Mouse (Mus musculus): Measurements from ENCODE around the gene Tex21. TPM values are rescaled to one million over a fixed set of nuclear protein-coding genes. Genes with fewer than 3 reads are reported as not detected.
"Not testable (repeated sequence)": the region's sequence is repeated elsewhere in the genome, so short reads cannot be mapped to it uniquely, and the experiment has no call there.

Tex21 gene
- polyA plus RNA-seq, 1 experiment, result not detected

DNA sequence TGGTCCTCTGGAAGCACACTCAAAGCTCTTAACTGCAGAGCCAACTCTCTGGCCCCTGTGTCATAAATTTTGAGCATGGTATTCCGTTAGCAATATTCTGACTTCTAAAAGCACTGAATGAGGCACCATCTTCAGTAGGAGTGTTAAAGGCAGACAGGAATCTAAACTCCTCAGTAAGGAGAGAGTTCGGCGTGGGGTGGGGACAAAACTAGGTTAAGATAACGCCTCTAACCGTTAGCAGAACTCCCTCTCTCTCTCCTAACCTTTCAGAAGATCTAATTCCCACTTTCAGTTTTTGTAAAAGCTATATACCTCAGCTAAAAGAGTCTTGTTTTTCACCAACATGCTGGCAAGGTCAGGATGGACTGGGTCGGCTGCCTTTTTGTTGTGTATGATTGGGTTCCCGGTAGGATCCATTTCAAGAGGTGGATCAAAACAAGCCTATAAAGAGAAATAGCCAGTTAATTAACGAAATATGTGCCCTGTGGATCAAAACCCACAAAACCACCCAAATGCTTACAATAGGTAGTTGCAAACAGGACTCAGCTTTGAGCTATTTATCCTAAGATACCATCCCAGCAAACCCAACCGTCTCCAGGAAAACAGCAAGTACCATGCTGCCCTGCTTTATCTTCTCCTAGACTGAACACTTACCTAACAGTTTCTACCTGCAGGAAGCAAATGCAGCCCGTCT, 7.3 kb downstream of the Tex21 start:
- Histone ChIP-seq H3K4me3 (ENCODE audit: low read depth, low read length) (no peak overlapping the region), H3K27ac (ENCODE audit: insufficient read depth, low read depth, low read length) (no peak overlapping the region), H3K36me3 (ENCODE audit: control insufficient read depth, insufficient read depth, low read length) (no peaks in the 10 kb centered on the region), H3K4me1 (ENCODE audit: control insufficient read depth, insufficient read depth, insufficient read length, low read length) (no peaks in the 10 kb centered on the region), H3K27me3 (ENCODE audit: control insufficient read depth, insufficient read depth, low read length) (no peaks in the 10 kb centered on the region)
- WGBS, result 60% methylated on average over 10 of the region's 10 CpGs
- TF ChIP-seq CTCF (IDR thresholded peaks at IDR 0.05; ENCODE audit: extremely low read depth, insufficient read length, insufficient replicate concordance, low read depth, low read length) (no peak), POLR2A (IDR thresholded peaks at IDR 0.05; ENCODE audit: low read depth, low read length) (no peak)

DNA sequence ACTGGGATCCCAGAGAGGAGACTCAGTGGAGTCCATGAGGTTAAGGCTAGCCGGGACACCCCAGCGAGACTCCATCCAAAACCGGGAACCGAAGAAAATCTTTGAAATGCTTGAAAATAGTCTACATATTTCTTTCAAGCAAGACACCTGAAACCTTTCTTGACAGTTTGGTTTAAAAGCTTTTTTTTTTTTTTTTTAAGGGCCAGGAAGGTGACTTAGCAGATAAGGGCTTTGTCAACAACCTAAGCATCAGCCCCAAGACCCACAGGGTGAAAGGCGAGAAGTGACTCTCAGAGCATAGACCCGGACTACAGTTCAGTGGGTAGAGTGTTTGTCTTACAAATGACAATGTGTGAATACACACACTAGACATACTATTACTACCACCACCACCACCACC, 11.3 kb downstream of the Tex21 start:
- Histone ChIP-seq H3K4me1 (ENCODE audit: control insufficient read depth, insufficient read depth, insufficient read length, low read length) (no peaks in the 10 kb centered on the region), H3K4me3 (ENCODE audit: low read depth, low read length) (no peak overlapping the region), H3K27me3 (ENCODE audit: control insufficient read depth, insufficient read depth, low read length) (no peaks in the 10 kb centered on the region), H3K36me3 (ENCODE audit: control insufficient read depth, insufficient read depth, low read length) (no peaks in the 10 kb centered on the region), H3K27ac (ENCODE audit: insufficient read depth, low read depth, low read length) (no peak overlapping the region)
- TF ChIP-seq POLR2A (IDR thresholded peaks at IDR 0.05; ENCODE audit: low read depth, low read length) (no peak), CTCF (IDR thresholded peaks at IDR 0.05; ENCODE audit: extremely low read depth, insufficient read length, insufficient replicate concordance, low read depth, low read length) (no peak)
- WGBS, result 86% methylated on average over 6 of the region's 6 CpGs

DNA sequence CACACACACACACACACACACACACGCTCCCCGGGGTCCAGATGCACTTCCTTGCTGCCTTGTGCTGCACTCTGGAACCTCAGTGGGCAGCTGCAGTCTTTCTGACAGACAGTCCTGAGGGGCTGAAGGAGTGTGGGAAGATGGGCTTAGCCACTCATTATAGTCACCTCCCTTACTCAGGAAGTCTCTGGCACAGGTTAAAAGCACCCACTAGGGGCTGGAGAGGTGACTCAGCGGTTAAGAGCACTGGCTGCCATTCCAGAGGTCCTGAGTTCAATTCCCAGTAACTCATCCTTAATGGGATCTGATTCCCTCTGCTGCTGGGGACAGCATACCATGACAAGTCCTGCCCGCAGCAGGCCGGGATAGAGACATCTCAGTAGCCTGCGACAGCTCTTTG, 15.9 kb downstream of the Tex21 start:
- Histone ChIP-seq H3K4me1 (ENCODE audit: control insufficient read depth, insufficient read depth, insufficient read length, low read length) (no peaks in the 10 kb centered on the region), H3K27ac (ENCODE audit: insufficient read depth, low read depth, low read length) (no peak overlapping the region), H3K36me3 (ENCODE audit: control insufficient read depth, insufficient read depth, low read length) (no peaks in the 10 kb centered on the region), H3K27me3 (ENCODE audit: control insufficient read depth, insufficient read depth, low read length) (no peaks in the 10 kb centered on the region), H3K4me3 (ENCODE audit: low read depth, low read length) (no peak overlapping the region)
- WGBS, result 83% methylated on average over 6 of the region's 6 CpGs
- TF ChIP-seq POLR2A (IDR thresholded peaks at IDR 0.05; ENCODE audit: low read depth, low read length), result no peak
- TF ChIP-seq CTCF (IDR thresholded peaks at IDR 0.05; ENCODE audit: extremely low read depth, insufficient read length, insufficient replicate concordance, low read depth, low read length), result no peak

DNA sequence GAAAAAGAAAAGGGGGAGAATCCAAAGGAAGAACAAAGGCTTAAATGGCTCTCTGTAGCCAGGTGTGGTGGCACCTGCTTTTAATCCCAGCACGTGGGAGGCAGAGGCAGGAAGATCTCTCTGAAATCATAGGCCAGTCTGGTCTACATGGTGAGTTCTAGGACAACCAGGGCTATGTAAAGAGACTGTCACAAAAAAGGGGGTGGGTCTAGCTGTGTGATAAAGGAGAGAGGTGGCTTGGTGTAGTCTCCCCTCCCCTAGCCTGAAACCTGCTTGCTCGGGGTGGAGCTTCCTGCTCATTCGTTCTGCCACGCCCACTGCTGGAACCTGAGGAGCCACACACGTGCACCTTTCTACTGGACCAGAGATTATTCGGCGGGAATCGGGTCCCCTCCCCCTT, 24.4 kb downstream of the Tex21 start:
- not testable (repeated sequence) for H3K4me1 ChIP-seq (ENCODE audit: control insufficient read depth, insufficient read depth, insufficient read length, low read length); H3K36me3 ChIP-seq (ENCODE audit: control insufficient read depth, insufficient read depth, low read length); H3K27ac ChIP-seq (ENCODE audit: insufficient read depth, low read depth, low read length); H3K4me3 ChIP-seq (ENCODE audit: low read depth, low read length); H3K27me3 ChIP-seq (ENCODE audit: control insufficient read depth, insufficient read depth, low read length)
- 52% methylated on average over 4 of the region's 8 CpGs for WGBS

DNA sequence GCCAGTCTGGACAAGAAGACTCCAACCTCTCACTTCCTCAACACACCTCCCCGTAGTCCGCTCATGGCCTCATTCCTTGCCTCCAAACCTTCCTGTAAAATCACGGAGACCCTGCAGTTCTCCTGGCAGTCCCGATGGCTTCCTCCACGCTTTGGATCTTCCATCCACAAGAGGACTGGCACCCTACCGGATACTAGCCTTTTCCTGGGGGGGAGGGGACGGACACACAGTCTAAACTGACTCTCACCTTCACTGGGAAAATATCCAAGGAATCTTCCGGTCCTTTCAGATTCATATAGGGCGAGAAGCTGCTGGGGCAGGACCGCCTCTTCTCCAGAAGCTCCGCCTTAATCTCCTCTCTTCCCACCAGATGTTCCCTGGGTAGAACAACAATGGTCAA, 29.8 kb downstream of the Tex21 start:
- H3K4me3 ChIP-seq (ENCODE audit: low read depth, low read length), result no peak overlapping the region
- no peaks in the 10 kb centered on the region for H3K4me1 ChIP-seq (ENCODE audit: control insufficient read depth, insufficient read depth, insufficient read length, low read length)
- no peak overlapping the region for H3K27ac ChIP-seq (ENCODE audit: insufficient read depth, low read depth, low read length)
- H3K27me3 ChIP-seq (ENCODE audit: control insufficient read depth, insufficient read depth, low read length), result no peaks in the 10 kb centered on the region
- no peak for TF ChIP-seq CTCF (IDR thresholded peaks at IDR 0.05; ENCODE audit: extremely low read depth, insufficient read length, insufficient replicate concordance, low read depth, low read length)
- no peak for TF ChIP-seq POLR2A (IDR thresholded peaks at IDR 0.05; ENCODE audit: low read depth, low read length)
- no peaks in the 10 kb centered on the region for H3K36me3 ChIP-seq (ENCODE audit: control insufficient read depth, insufficient read depth, low read length)
- 75% methylated on average over 11 of the region's 11 CpGs for WGBS

DNA sequence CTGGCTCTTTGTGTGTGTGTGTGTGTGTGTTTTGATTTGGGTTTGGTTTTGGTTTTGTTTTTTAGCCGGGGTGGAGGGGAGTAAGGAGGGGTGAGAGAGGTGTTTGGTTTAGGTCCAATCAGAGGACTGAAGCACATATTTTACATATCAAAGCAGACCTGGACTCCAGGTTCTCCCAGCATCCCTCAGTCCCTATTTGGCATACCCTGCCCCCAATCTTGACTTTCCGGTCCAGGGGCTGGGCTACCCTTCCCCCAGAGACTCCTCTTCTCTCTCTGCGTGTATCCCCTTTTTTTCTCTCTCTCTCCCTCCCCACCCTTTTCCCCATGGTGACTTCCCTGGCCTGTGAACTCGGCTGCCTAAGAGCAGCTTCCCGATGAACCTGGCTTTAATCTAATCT, 31.4 kb downstream of the Tex21 start:
- Histone ChIP-seq H3K27me3 (ENCODE audit: control insufficient read depth, insufficient read depth, low read length) (no peaks in the 10 kb centered on the region), H3K4me3 (ENCODE audit: low read depth, low read length) (no peak overlapping the region), H3K4me1 (ENCODE audit: control insufficient read depth, insufficient read depth, insufficient read length, low read length) (no peaks in the 10 kb centered on the region), H3K27ac (ENCODE audit: insufficient read depth, low read depth, low read length) (no peak overlapping the region), H3K36me3 (ENCODE audit: control insufficient read depth, insufficient read depth, low read length) (no peaks in the 10 kb centered on the region)
- 39% methylated on average over 5 of the region's 5 CpGs for WGBS
- TF ChIP-seq POLR2A (IDR thresholded peaks at IDR 0.05; ENCODE audit: low read depth, low read length) (no peak), CTCF (IDR thresholded peaks at IDR 0.05; ENCODE audit: extremely low read depth, insufficient read length, insufficient replicate concordance, low read depth, low read length) (no peak)

DNA sequence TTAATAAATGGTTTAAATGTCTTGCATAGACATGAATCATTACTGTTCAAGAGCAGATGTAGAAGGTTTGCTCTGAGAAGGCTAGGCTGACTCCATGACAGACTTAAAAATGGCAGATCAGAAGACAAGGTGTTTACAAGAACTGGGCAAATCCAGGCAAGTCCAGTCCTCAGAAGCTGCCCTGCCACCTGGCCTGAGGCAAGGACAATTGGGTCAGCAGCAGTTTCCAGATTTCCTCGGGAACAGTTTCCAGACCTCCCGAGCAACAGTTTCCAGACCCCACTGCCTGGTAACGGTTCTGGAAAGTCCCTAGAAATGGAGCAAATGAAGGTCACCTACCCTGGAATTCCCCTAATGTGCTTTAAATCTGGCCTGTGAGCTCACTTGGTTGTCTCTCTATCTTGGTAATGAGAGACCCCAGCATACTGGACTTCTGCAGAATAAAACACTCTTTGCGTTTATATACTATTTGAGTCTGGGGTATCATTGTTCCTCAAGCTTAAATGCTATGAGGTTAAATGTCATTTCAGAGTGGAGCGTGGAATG, 37.0 kb downstream of the Tex21 start:
- Histone ChIP-seq H3K4me1 (ENCODE audit: control insufficient read depth, insufficient read depth, insufficient read length, low read length) (no peaks in the 10 kb centered on the region), H3K27me3 (ENCODE audit: control insufficient read depth, insufficient read depth, low read length) (no peaks in the 10 kb centered on the region), H3K27ac (ENCODE audit: insufficient read depth, low read depth, low read length) (no peak overlapping the region), H3K4me3 (ENCODE audit: low read depth, low read length) (no peak overlapping the region), H3K36me3 (ENCODE audit: control insufficient read depth, insufficient read depth, low read length) (no peaks in the 10 kb centered on the region)
- TF ChIP-seq POLR2A (IDR thresholded peaks at IDR 0.05; ENCODE audit: low read depth, low read length) (no peak), CTCF (IDR thresholded peaks at IDR 0.05; ENCODE audit: extremely low read depth, insufficient read length, insufficient replicate concordance, low read depth, low read length) (no peak)
- WGBS, result 91% methylated on average over 5 of the region's 5 CpGs
